Mouse (Mus musculus): Measurements from ENCODE around the gene Ern2.

Ern2 gene

GRCm38 (mm10) chr7:122158915-122159902, 26.8 kb downstream of the Ern2 start, which contains the start of gene Plk1:
Gene Plk1, plus strand, starts transcription at chr7:122159439.
- DNase-seq (ENCODE audit: low spot score in 2 of 2): peak; percentile 60 to 62

- DNase-seq (ENCODE audit: low spot score in 2 of 2): no peak
Observed at GRCm38 (mm10) chr7:122158488-122158887, 27.5 kb downstream of the Ern2 start.

GRCm38 (mm10) chr7:122152473-122152872, 33.5 kb downstream of the Ern2 start:
- DNase-seq (ENCODE audit: low spot score in 2 of 2): no peak

GRCm38 (mm10) chr7:122140991-122141390, 45.0 kb downstream of the Ern2 start:
- no peak for DNase-seq (ENCODE audit: low spot score in 2 of 2)

GRCm38 (mm10) chr7:122138190-122138589, 47.8 kb downstream of the Ern2 start:
- DNase-seq (ENCODE audit: low spot score in 2 of 2): no peak

GRCm38 (mm10) chr7:122137071-122137470, 48.9 kb downstream of the Ern2 start:
- DNase-seq (ENCODE audit: low spot score in 2 of 2): no peak

GRCm38 (mm10) chr7:122135070-122135469, 50.9 kb downstream of the Ern2 start:
- DNase-seq (ENCODE audit: low spot score in 2 of 2): no peak

- DNase-seq (ENCODE audit: low spot score in 2 of 2): no peak
Observed at GRCm38 (mm10) chr7:122133338-122133625, 52.7 kb downstream of the Ern2 start.

- DNase-seq (ENCODE audit: low spot score in 2 of 2): peak; percentile 97 to 100
Observed at GRCm38 (mm10) chr7:122132497-122133337, 53.3 kb downstream of the Ern2 start, which contains the start of the genes Palb2 and Dctn5. Gene Palb2, minus strand, starts transcription at chr7:122132985. Gene Dctn5, plus strand, starts transcription at chr7:122133041.

GRCm38 (mm10) chr7:122131834-122132233, 54.2 kb downstream of the Ern2 start:
- DNase-seq (ENCODE audit: low spot score in 2 of 2): no peak

GRCm38 (mm10) chr7:122126946-122127345, 59.1 kb downstream of the Ern2 start:
- DNase-seq (ENCODE audit: low spot score in 2 of 2): no peak

- no peak for DNase-seq (ENCODE audit: low spot score in 2 of 2)
Observed at GRCm38 (mm10) chr7:122125636-122126035, 60.4 kb downstream of the Ern2 start.

GRCm38 (mm10) chr7:122123518-122123917, 62.5 kb downstream of the Ern2 start:
- no peak for DNase-seq (ENCODE audit: low spot score in 2 of 2)

Data from urinary bladder, adult 18-20 months (tissue).